Mouse (Mus musculus): ENCODE results near the gene Olfr1357.

DNA sequence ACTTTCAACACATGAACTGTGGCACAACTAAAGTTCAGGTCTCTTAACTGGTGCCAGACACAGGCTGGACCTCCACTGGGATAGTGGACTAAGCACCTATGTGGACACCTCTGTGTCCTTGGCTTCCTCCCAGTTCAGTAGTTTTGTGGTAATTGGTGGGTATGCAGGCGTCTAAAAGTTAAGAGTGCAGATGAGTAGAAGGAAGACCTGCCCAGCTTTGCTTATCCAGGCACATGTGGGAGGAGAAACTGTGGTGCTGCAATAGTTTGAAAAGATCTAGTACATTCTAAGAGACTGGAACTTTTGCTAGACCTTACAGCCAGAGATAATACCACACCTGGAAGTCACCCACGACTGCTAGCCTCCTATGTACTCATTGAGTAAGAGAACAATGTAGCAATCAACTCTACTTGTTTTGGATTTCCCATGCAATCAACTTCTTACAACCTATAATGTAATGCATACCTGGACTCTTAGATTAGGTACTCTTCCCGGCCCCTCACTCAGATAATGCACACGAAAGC, 25.0 kb downstream of the Olfr1357 start:
- TF ChIP-seq CTCF (IDR thresholded peaks at IDR 0.05; ENCODE audit: insufficient read depth, low read length) (no peak), POLR2A (IDR thresholded peaks at IDR 0.05; ENCODE audit: borderline replicate concordance, extremely low read depth, low read depth, low read length) (no peak)
